Mouse (Mus musculus) intestine, embryonic 14.5 days (tissue): ENCODE measurements at regions not wholly inside any gene's neighbourhood (a gene's known extent, or its start where the extent isn't known, plus 50 kb on each side); places are given as distances from the start of the nearest gene placed in this dataset.

ENCODE experiments used
- ATAC-seq: fragments of 200-750 bp; cut with Nextera tagmentation; replicated peaks from 2 replicates; pipeline ENCODE4 v1.8.0; 2017; ENCODE audit warnings: low read depth, moderate number of reproducible peaks, moderate TSS enrichment, moderate library complexity; ENCODE audit not compliant: low FRiP score, low TSS enrichment
- DNase-seq: peaks from one replicate; pipeline ENCODE4 v3.0.0-alpha.2; 2018; ENCODE audit warnings: low spot score
- H3K27ac ChIP-seq: fragments of 300-500 bp; sonication (generic); 2 replicates; pipeline ENCODE4 v1.5.1; 2014; ENCODE audit warnings: low read depth, mild to moderate bottlenecking, control low read depth
- H3K27me3 ChIP-seq: fragments of 300-500 bp; sonication (generic); replicated peaks from 2 replicates; pipeline ENCODE4 v1.6.1; 2014; ENCODE audit warnings: low read length, control low read depth; ENCODE audit not compliant: control insufficient read depth, insufficient read depth
- H3K36me3 ChIP-seq: fragments of 300-500 bp; sonication (generic); 2 replicates; pipeline ENCODE4 v1.6.1; 2014; ENCODE audit warnings: low read length, control low read depth; ENCODE audit not compliant: control insufficient read depth, insufficient read depth
- H3K4me1 ChIP-seq: fragments of 300-500 bp; sonication (generic); replicated peaks from 2 replicates; pipeline ENCODE4 v1.6.1; 2014; ENCODE audit warnings: low read length, control low read depth, mixed read lengths; ENCODE audit not compliant: control insufficient read depth, insufficient read depth
- H3K4me2 ChIP-seq: fragments of 300-500 bp; sonication (generic); 2 replicates; pipeline ENCODE4 v1.6.1; 2014; ENCODE audit warnings: low read length
- H3K4me3 ChIP-seq: fragments of 300-500 bp; sonication (generic); 2 replicates; pipeline ENCODE4 v1.5.1; 2014; ENCODE audit warnings: low read depth, low read length, control low read depth, mixed read lengths
- H3K9ac ChIP-seq: fragments of 300-500 bp; sonication (generic); 2 replicates; pipeline ENCODE4 v1.6.1; 2014; ENCODE audit warnings: mild to moderate bottlenecking, low read length
- H3K9me3 ChIP-seq: fragments of 300-500 bp; sonication (generic); 2 replicates; pipeline ENCODE4 v1.6.1; 2016; ENCODE audit warnings: low read length, control low read depth; ENCODE audit not compliant: control insufficient read depth
- WGBS: fragments of 180-500 bp; shearing (Covaris S2); extraction: QIAGEN DNeasy Blood & Tissue Kit; methylation state at CpG from one replicate; pipeline ENCODE4 v1.1.7; 2014; 5-methylcytosine and 5-hydroxymethylcytosine counted together

GRCm38 (mm10) chr2:73041475-73041874, 55.0 kb upstream of the Gm11084 start:
- no peaks in the 10 kb centered on the region for H3K27me3 ChIP-seq
- H3K4me1 ChIP-seq, result peaks cover 7% of the 10 kb centered on the region; the same call in 1 of the 2 replicates
- H3K4me2 ChIP-seq, result no peak overlapping the region
- H3K9ac ChIP-seq, result no peak overlapping the region
- 30% methylated on average over 5 of the region's 5 CpGs for WGBS
- no peak overlapping the region for H3K4me3 ChIP-seq
- DNase-seq (no peak), ATAC-seq (no peak)
- no peaks in the 10 kb centered on the region for H3K36me3 ChIP-seq
- no peaks in the 10 kb centered on the region for H3K9me3 ChIP-seq
- H3K27ac ChIP-seq, result no peak overlapping the region

GRCm38 (mm10) chr2:73040031-73040430, 53.5 kb upstream of the Gm11084 start:
- DNase-seq, result no peak
- no peak overlapping the region for H3K4me3 ChIP-seq
- H3K4me1 ChIP-seq, result peaks cover 7% of the 10 kb centered on the region; the same call in 1 of the 2 replicates
- no peaks in the 10 kb centered on the region for H3K36me3 ChIP-seq
- ATAC-seq, result no peak
- no peaks in the 10 kb centered on the region for H3K27me3 ChIP-seq
- no peak overlapping the region for H3K27ac ChIP-seq
- 85% methylated on average over 3 of the region's 3 CpGs for WGBS
- H3K9ac ChIP-seq, result no peak overlapping the region
- no peaks in the 10 kb centered on the region for H3K9me3 ChIP-seq
- H3K4me2 ChIP-seq, result no peak overlapping the region

GRCm38 (mm10) chr2:73039300-73039699, 52.8 kb upstream of the Gm11084 start:
- no peak overlapping the region for H3K4me3 ChIP-seq
- H3K9ac ChIP-seq, result no peak overlapping the region
- H3K4me2 ChIP-seq, result no peak overlapping the region
- no peaks in the 10 kb centered on the region for H3K36me3 ChIP-seq
- 54% methylated on average over 2 of the region's 2 CpGs for WGBS
- no peak overlapping the region for H3K27ac ChIP-seq
- peaks cover 7% of the 10 kb centered on the region; the same call in 1 of the 2 replicates for H3K4me1 ChIP-seq
- no peaks in the 10 kb centered on the region for H3K27me3 ChIP-seq
- no peak for ATAC-seq
- no peaks in the 10 kb centered on the region for H3K9me3 ChIP-seq
- no peak for DNase-seq

- H3K9ac ChIP-seq, result 0 out of 2 replicates have a peak overlapping the region, but pooled peaks have one; percentile 25
- H3K27ac ChIP-seq, result peak overlapping the region; percentile 52; the same call in 1 of the 2 replicates
- H3K4me2 ChIP-seq, result peak overlapping the region; percentile 41
- H3K36me3 ChIP-seq, result no peaks in the 10 kb centered on the region
- H3K4me1 ChIP-seq, result peaks cover 7% of the 10 kb centered on the region; the same call in 1 of the 2 replicates
- H3K4me3 ChIP-seq, result 0 out of 2 replicates have a peak overlapping the region, but pooled peaks have one; percentile 9
- no peaks in the 10 kb centered on the region for H3K9me3 ChIP-seq
- no peaks in the 10 kb centered on the region for H3K27me3 ChIP-seq
- 14% methylated on average over 16 of the region's 16 CpGs for WGBS
- ATAC-seq, result peak; percentile 87
- DNase-seq, result peak; percentile 69
These were observed 51.8 kb upstream of the Gm11084 start for GRCm38 (mm10) chr2:73038290-73038732.

- peaks cover 7% of the 10 kb centered on the region; the same call in 1 of the 2 replicates for H3K4me1 ChIP-seq
- DNase-seq (no peak), ATAC-seq (no peak)
- H3K4me3 ChIP-seq, result no peak overlapping the region
- H3K36me3 ChIP-seq, result no peaks in the 10 kb centered on the region
- no peaks in the 10 kb centered on the region for H3K27me3 ChIP-seq
- no peak overlapping the region for H3K9ac ChIP-seq
- no peaks in the 10 kb centered on the region for H3K9me3 ChIP-seq
- H3K4me2 ChIP-seq, result peak overlapping the region; percentile 41; the same call in 1 of the 2 replicates
- peak overlapping the region; percentile 52; the same call in 1 of the 2 replicates for H3K27ac ChIP-seq
- WGBS, result 53% methylated on average over 13 of the region's 13 CpGs
These were observed 50.9 kb upstream of the Gm11084 start for GRCm38 (mm10) chr2:73037266-73038046.
